ENCODE assay signal across 8 mouse cellular contexts in the genomic region with DNA sequence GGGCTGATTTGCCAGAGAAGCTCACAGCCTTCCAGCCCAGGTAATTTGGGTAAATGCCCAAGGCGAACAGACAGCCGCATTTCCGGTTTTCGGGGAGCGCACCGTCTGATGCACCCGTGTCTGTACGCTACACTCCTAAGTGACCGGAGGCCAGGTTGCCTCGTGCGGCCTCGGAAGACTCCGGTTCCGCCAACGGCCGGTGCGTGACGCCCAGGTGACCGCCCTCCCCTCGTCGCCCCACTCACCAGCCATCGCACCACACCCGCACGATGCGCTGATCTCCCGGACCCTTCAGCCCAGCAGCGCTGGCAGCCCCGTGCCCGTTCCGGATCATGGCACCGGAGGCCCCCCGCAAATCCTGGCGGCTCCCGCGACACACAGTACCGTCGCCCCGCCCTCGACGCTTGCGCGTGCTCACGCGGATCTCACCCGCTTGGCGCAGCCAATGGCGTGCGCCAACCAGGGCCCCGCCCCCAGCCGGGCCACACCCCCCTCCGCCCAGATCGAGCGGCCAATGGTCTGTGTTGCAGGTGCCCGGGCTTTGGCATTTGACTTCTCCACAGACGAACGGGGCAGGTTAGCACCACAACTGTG. TPM values are rescaled to one million over a fixed set of nuclear protein-coding genes. Genes with fewer than 3 reads are reported as not detected.
DNase-seq lines count a peak whose midpoint lies in the region; ATAC-seq lines count a peak whose summit lies in the region.

A gene (minus strand): TSS at position 418 of the 594 bp plus-strand sequence.

- peaks cover 21% of the 10 kb centered on the region for H3K4me1 ChIP-seq in heart, embryonic 13.5 days
- H3K4me1 ChIP-seq in liver, embryonic 12.5 days, result peaks cover 40% of the 10 kb centered on the region
- H3K4me1 ChIP-seq in stomach, embryonic 15.5 days, result peaks cover 23% of the 10 kb centered on the region

- peak within 1 kb of the TSS; percentile 87 for H3K4me2 ChIP-seq in heart, embryonic 13.5 days
- peak within 1 kb of the TSS; percentile 77 for H3K4me2 ChIP-seq in liver, embryonic 12.5 days
- H3K4me2 ChIP-seq in stomach, embryonic 15.5 days, result peak within 1 kb of the TSS; percentile 83

- peak within 1 kb of the TSS; percentile 88 for H3K4me3 ChIP-seq in heart, embryonic 13.5 days
- peak within 1 kb of the TSS; percentile 72 for H3K4me3 ChIP-seq in liver, embryonic 12.5 days
- H3K4me3 ChIP-seq in stomach, embryonic 15.5 days (replicated peaks), result peak within 1 kb of the TSS; percentile 69

- peaks cover 76% of the 10 kb centered on the region for H3K36me3 ChIP-seq in heart, embryonic 13.5 days
- peaks cover 79% of the 10 kb centered on the region for H3K36me3 ChIP-seq in liver, embryonic 12.5 days
- peaks cover 44% of the 10 kb centered on the region for H3K36me3 ChIP-seq in stomach, embryonic 15.5 days

- H3K27me3 ChIP-seq in heart, embryonic 13.5 days (replicated peaks), result no peaks in the 10 kb centered on the region
- no peaks in the 10 kb centered on the region for H3K27me3 ChIP-seq in liver, embryonic 12.5 days (replicated peaks)
- H3K27me3 ChIP-seq in stomach, embryonic 15.5 days (replicated peaks), result no peaks in the 10 kb centered on the region

- peak within 1 kb of the TSS; percentile 73 for H3K27ac ChIP-seq in heart, embryonic 13.5 days (replicated peaks)
- H3K27ac ChIP-seq in liver, embryonic 12.5 days, result peak within 1 kb of the TSS; percentile 83
- peak within 1 kb of the TSS; percentile 76 for H3K27ac ChIP-seq in stomach, embryonic 15.5 days

- DNase-seq in CD4-positive helper T cell, adult 2 months (ENCODE audit: low read depth, low spot score), result peak; percentile 95
- peak; percentile 76 for DNase-seq in brain, embryonic 18.5 days (ENCODE audit: low read depth, low spot score)
- peak; percentile 96 for DNase-seq in kidney, postnatal 10 days
- peak; percentile 88 to 92 for DNase-seq in natural killer cell, adult 2 months (ENCODE audit: low spot score in 2 of 2)

- H3K9me3 ChIP-seq in heart, embryonic 13.5 days, result no peaks in the 10 kb centered on the region
- H3K9me3 ChIP-seq in liver, embryonic 12.5 days (replicated peaks), result no peaks in the 10 kb centered on the region
- no peaks in the 10 kb centered on the region for H3K9me3 ChIP-seq in stomach, embryonic 15.5 days

- ATAC-seq in erythroid progenitor cell, adult 5-6 weeks (replicated peaks; ENCODE audit: low FRiP score, poor library complexity, severe bottlenecking), result peak; percentile 94
- ATAC-seq in heart, embryonic 13.5 days (ENCODE audit: extremely low read depth, insufficient number of reproducible peaks, low FRiP score, low TSS enrichment), result peak; percentile 93
- ATAC-seq in liver, embryonic 12.5 days, result peak; percentile 93
- peak; percentile 96 for ATAC-seq in stomach, embryonic 15.5 days (ENCODE audit: insufficient read depth, low FRiP score, low read depth)

- WGBS in heart, embryonic 13.5 days, result under 1% methylated on average over 56 of the region's 56 CpGs
- under 1% methylated on average over 56 of the region's 56 CpGs for WGBS in liver, embryonic 12.5 days (ENCODE audit: insufficient replicate concordance)
- under 1% methylated on average over 56 of the region's 56 CpGs for whole genome bisulfite sequencing in stomach, embryonic 15.5 days

- peak within 1 kb of the TSS; percentile 93 for H3K9ac ChIP-seq in heart, embryonic 13.5 days
- peak within 1 kb of the TSS; percentile 81 for H3K9ac ChIP-seq in liver, embryonic 12.5 days
- H3K9ac ChIP-seq in stomach, embryonic 15.5 days, result peak within 1 kb of the TSS; percentile 91

RNA-seq across cellular contexts. Expression of the gene that starts here (rescaled TPM):
- 13.3 and 14.7 TPM in 2 replicates for total RNA-seq in erythroid progenitor cell, adult 5-6 weeks (2015; ENCODE audit: low replicate concordance)
- total RNA-seq in erythroid progenitor cell, adult 5-6 weeks (2017; ENCODE audit: low replicate concordance), result 20.7 and 23.1 TPM in 2 replicates
- 71.8 and 90.4 TPM in 2 replicates for polyA plus RNA-seq in heart, embryonic 13.5 days (2015; fragmentation: Nextera tagmentation; extraction: Ambion mirVana)
- 135 and 142 TPM in 2 replicates for polyA plus RNA-seq in liver, embryonic 12.5 days (2016; fragmentation: Nextera tagmentation; extraction: Ambion mirVana)
- polyA plus RNA-seq in stomach, embryonic 15.5 days (2015; fragmentation: Nextera tagmentation; extraction: Ambion mirVana), result 183 and 188 TPM in 2 replicates

Comparison
In these comparisons a context has a peak if more than half of its experiments do, and no peak if none do; other contexts are left out.
1. Peak in every context shown above with its lines: DNase-seq, ATAC-seq, H3K4me3 ChIP-seq and H3K27ac ChIP-seq.